Mouse (Mus musculus) liver, embryonic 14.5 days (tissue): ENCODE results near the gene Gas7.

ENCODE experiments used
- CTCF ChIP-seq: IDR thresholded peaks from 2 replicates; pipeline ENCODE4 v1.5.1; 2016; ENCODE audit warnings: antibody characterized with exemption, low read depth, control low read depth
- EP300 ChIP-seq: IDR thresholded peaks from 2 replicates; pipeline ENCODE4 v1.6.1; 2016; ENCODE audit warnings: antibody characterized with exemption, low read depth

GRCm38 (mm10) chr11:67489647-67490175, 34.5 kb downstream of the Gas7 start:
- TF ChIP-seq CTCF (no peak), EP300 (no peak)
